Mouse (Mus musculus) stomach, postnatal 0 days (tissue): ENCODE measurements around the gene Nprl3.

Source experiments
- CTCF ChIP-seq: IDR thresholded peaks from 2 replicates; pipeline ENCODE4 v1.5.1; 2016; ENCODE audit warnings: antibody characterized with exemption, low read depth, mild to moderate bottlenecking, moderate library complexity
- EP300 ChIP-seq: optimal IDR thresholded peaks from 2 replicates; pipeline ENCODE3; 2016; ENCODE audit warnings: antibody characterized with exemption

DNA sequence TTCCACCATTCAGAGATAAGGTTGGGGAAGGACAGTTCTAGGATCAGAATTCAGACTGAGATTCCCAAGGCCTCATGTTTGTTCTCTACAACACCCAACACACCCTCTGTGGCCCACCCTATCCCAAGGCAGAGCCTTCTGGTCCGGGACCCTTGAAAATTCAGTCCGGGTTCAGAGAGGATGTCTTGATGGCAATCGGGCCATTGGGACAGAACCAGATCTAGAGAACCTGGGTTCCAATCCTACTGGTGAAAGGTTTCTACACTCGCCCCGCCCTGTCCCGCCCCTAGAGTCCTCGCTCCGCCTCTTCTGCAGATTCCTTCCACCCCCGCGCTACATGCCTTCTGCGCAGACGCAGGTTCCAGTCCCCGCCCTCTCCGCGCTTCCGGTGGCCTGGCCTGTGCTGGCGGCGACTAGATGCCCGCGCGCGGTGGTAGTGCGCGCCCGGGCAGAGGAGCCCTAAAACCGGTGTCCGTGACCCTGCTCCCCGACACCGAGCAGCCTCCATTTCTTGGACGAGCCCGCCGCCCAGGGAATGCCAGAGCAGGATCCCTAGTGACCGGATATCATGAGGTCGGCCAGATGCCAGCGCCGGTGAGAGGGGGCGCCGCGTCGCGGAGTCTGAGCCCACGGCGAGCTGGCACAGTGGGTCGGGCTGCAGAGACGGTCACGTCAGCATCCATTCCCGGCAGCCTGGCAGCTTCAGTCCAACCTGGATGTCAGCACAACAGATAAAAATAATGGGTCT lies 41.2 kb downstream of the Nprl3 start, which contains the start of gene Mpg:
- TF ChIP-seq CTCF = no peak; the same call in 1 of the 2 replicates
- TF ChIP-seq EP300 = no peak
